Mouse (Mus musculus): ENCODE measurements around the gene Bcl2l12. TPM values are rescaled to one million over a fixed set of nuclear protein-coding genes. Genes with fewer than 3 reads are reported as not detected.

Gene Bcl2l12
- polyA plus RNA-seq, 1 experiment from 2014 or later = 11.7 TPM

DNA sequence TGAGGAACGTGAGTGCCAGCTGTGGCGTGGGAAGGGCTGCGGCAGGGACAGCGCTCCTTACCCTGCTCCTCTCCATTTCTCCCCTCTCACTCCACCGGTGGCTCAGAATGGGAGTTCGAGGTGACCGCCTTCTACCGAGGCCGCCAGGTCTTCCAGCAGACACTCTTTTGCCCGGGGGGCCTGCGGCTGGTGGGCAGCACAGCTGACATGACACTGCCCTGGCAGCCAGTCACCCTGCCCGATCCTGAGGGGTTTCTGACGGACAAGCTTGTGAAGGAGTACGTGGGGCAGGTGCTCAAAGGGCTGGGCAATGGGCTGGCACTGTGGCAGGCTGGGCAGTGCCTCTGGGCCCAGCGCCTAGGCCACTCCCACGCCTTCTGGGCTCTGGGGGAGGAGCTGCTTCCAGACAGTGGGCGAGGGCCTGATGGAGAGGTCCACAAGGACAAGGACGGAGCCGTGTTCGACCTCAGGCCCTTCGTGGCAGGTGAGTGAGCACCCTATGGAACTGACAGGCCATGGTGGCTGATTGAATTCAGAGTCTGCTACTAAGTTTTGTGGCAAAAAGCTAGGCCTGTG lies 2.1 kb upstream of the Bcl2l12 start:
- Histone ChIP-seq H3K4me1 (ENCODE audit: insufficient read depth) (peaks cover 25% of the 10 kb centered on the region), H3K36me3 (replicated peaks; ENCODE audit: insufficient read depth, low read length) (peaks cover 62% of the 10 kb centered on the region), H3K4me3 (ENCODE audit: low read depth, low read length) (no peak overlapping the region), H3K27ac (ENCODE audit: low read depth) (no peak overlapping the region), H3K9me3 (ENCODE audit: low read length) (no peaks in the 10 kb centered on the region), H3K4me2 (ENCODE audit: low read depth, low read length) (no peak overlapping the region), H3K9ac (replicated peaks) (no peak overlapping the region), H3K27me3 (ENCODE audit: insufficient read depth, low read length) (no peaks in the 10 kb centered on the region)
- TF ChIP-seq CTCF (IDR thresholded peaks at IDR 0.05; ENCODE audit: low read depth) = no peak
- TF ChIP-seq EP300 (IDR thresholded peaks at IDR 0.05; ENCODE audit: low read depth) = no peak
- 83% methylated on average over 21 of the region's 21 CpGs for WGBS (ENCODE audit: insufficient replicate concordance)
- DNase-seq (no peak), ATAC-seq (no peak)

DNA sequence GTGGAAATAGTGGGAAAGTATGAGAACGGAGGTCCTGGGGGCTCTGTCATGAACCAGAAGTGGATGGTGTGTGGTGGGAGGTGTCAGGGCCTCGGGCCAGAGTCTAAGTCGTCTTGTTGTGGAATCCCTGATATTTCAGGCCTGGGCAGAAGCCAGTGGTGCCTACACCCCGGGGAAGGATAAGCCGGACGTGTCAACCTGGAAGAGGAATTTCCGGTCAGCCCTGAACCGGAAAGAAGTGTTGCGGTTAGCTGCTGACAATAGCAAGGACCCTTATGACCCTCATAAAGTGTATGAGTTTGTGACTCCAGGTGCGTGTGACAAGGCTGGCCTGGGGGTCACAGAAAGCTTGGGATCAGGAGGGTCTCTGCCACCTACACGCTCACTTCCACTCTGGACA lies 1.2 kb upstream of the Bcl2l12 start:
- no peak for ATAC-seq
- Histone ChIP-seq H3K4me3 (ENCODE audit: low read depth, low read length) (no peak overlapping the region), H3K4me1 (ENCODE audit: insufficient read depth) (peaks cover 26% of the 10 kb centered on the region), H3K9ac (replicated peaks) (no peak overlapping the region), H3K36me3 (replicated peaks; ENCODE audit: insufficient read depth, low read length) (peaks cover 57% of the 10 kb centered on the region), H3K9me3 (ENCODE audit: low read length) (no peaks in the 10 kb centered on the region), H3K27me3 (ENCODE audit: insufficient read depth, low read length) (no peaks in the 10 kb centered on the region), H3K27ac (ENCODE audit: low read depth) (no peak overlapping the region), H3K4me2 (ENCODE audit: low read depth, low read length) (peak overlapping the region; percentile 74)
- no peak for TF ChIP-seq CTCF (IDR thresholded peaks at IDR 0.05; ENCODE audit: low read depth)
- no peak for TF ChIP-seq EP300 (IDR thresholded peaks at IDR 0.05; ENCODE audit: low read depth)
- 82% methylated on average over 11 of the region's 11 CpGs for WGBS (ENCODE audit: insufficient replicate concordance)
- DNase-seq = no peak

DNA sequence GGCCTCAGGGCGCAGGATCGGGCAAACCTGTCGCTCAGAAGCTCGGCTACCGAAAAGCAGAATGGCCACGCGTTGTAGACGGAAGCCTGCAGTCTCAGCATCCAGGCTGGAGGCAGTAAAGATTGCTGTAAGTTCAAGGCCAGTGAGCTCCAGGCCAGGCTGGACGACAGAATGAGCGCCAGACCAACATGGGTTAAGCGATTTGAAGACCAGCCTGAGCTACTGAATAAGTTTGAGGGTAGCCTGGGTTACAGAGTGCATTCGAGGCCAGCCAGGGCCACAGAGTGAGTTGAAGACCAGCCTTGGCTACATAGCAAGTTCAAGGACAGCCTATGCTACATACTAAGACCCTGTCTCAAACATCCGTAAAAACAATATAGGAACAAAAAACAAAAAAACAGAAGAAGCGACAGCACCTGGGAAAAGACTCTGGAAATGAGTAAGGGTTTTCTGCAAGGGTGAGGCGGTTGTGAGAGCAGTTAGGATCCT lies 528 bp downstream of the Bcl2l12 start:
- peak; percentile 7; the same call in 1 of the 2 replicates for ATAC-seq
- Histone ChIP-seq H3K27me3 (ENCODE audit: insufficient read depth, low read length) (no peaks in the 10 kb centered on the region), H3K9ac (replicated peaks) (peak overlapping the region; percentile 79), H3K4me2 (ENCODE audit: low read depth, low read length) (peak overlapping the region; percentile 74), H3K4me3 (ENCODE audit: low read depth, low read length) (peak overlapping the region; percentile 63), H3K36me3 (replicated peaks; ENCODE audit: insufficient read depth, low read length) (peaks cover 41% of the 10 kb centered on the region), H3K4me1 (ENCODE audit: insufficient read depth) (peaks cover 26% of the 10 kb centered on the region), H3K9me3 (ENCODE audit: low read length) (no peaks in the 10 kb centered on the region), H3K27ac (ENCODE audit: low read depth) (peak overlapping the region; percentile 92)
- WGBS (ENCODE audit: insufficient replicate concordance) = 2% methylated on average over 15 of the region's 15 CpGs
- no peak for TF ChIP-seq EP300 (IDR thresholded peaks at IDR 0.05; ENCODE audit: low read depth)
- no peak for TF ChIP-seq CTCF (IDR thresholded peaks at IDR 0.05; ENCODE audit: low read depth)
- no peak for DNase-seq

DNA sequence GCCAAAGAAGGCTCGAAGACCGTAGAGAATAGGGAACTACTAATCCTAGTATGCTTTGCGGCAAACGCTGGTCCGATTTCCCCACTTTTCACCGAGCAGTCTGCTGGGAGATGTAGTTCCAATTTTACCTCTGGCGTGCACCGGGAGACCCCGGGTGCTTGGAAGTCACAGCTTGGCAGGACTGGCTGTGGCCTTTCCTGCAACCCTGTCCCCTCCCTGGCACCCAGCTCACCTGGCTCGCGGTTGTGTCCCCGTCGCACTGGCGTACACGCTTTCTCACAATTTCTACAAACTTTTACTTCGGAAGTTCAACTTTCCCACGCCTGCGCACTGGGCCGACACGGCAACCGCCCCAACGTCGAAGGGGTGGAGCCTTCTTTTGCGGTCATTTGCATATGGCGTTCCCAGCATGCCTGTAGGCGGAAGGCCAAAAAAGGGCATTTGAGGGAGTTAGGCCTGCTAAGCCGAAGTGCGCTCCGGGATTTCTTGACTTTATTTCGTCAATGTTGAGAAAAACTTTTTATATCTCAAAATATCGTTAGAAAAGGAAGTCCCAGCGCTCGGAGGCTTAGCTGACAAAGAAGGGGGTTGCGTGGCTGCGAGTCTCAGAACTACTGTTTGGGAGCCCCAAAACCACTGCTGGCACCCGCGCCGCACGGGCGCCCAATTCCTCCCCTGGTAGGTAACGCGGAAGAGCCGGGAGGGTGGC lies 1.1 kb downstream of the Bcl2l12 start, which contains the start of gene Irf3:
Gene Irf3, plus strand, starts transcription at position 418 of the 709 bp plus-strand sequence.
- peak within 1 kb of the TSS; percentile 74 for H3K4me2 ChIP-seq (ENCODE audit: low read depth, low read length)
- H3K4me3 ChIP-seq (ENCODE audit: low read depth, low read length) = peak within 1 kb of the TSS; percentile 63
- H3K4me1 ChIP-seq (ENCODE audit: insufficient read depth) = peaks cover 26% of the 10 kb centered on the region
- TF ChIP-seq EP300 (IDR thresholded peaks at IDR 0.05; ENCODE audit: low read depth) (no peak; the same call in 1 of the 2 replicates), CTCF (IDR thresholded peaks at IDR 0.05; ENCODE audit: low read depth) (no peak)
- H3K9ac ChIP-seq (replicated peaks) = peak within 1 kb of the TSS; percentile 79
- no peaks in the 10 kb centered on the region for H3K9me3 ChIP-seq (ENCODE audit: low read length)
- DNase-seq (peak; percentile 97), ATAC-seq (peak; percentile 96)
- peak within 1 kb of the TSS; percentile 92 for H3K27ac ChIP-seq (ENCODE audit: low read depth)
- peaks cover 38% of the 10 kb centered on the region for H3K36me3 ChIP-seq (replicated peaks; ENCODE audit: insufficient read depth, low read length)
- no peaks in the 10 kb centered on the region for H3K27me3 ChIP-seq (ENCODE audit: insufficient read depth, low read length)
- under 1% methylated on average over 43 of the region's 43 CpGs for WGBS (ENCODE audit: insufficient replicate concordance)

- H3K4me1 ChIP-seq (ENCODE audit: insufficient read depth) = peaks cover 26% of the 10 kb centered on the region
- 12% methylated on average over 10 of the region's 10 CpGs for WGBS (ENCODE audit: insufficient replicate concordance)
- H3K4me3 ChIP-seq (ENCODE audit: low read depth, low read length) = peak overlapping the region; percentile 63
- DNase-seq = no peak
- H3K9me3 ChIP-seq (ENCODE audit: low read length) = no peaks in the 10 kb centered on the region
- H3K27me3 ChIP-seq (ENCODE audit: insufficient read depth, low read length) = no peaks in the 10 kb centered on the region
- TF ChIP-seq CTCF (IDR thresholded peaks at IDR 0.05; ENCODE audit: low read depth) (no peak), EP300 (IDR thresholded peaks at IDR 0.05; ENCODE audit: low read depth) (no peak)
- peak overlapping the region; percentile 79 for H3K9ac ChIP-seq (replicated peaks)
- H3K27ac ChIP-seq (ENCODE audit: low read depth) = peak overlapping the region; percentile 24; the same call in 1 of the 2 replicates
- ATAC-seq = no peak
- H3K36me3 ChIP-seq (replicated peaks; ENCODE audit: insufficient read depth, low read length) = peaks cover 32% of the 10 kb centered on the region
- H3K4me2 ChIP-seq (ENCODE audit: low read depth, low read length) = peak overlapping the region; percentile 74
Measured at GRCm38 (mm10) chr7:44996672-44997071, 1.8 kb downstream of the Bcl2l12 start.
